Mouse (Mus musculus) kidney, adult 2 months (tissue): Measurements from ENCODE around the gene Vmn2r15. TPM values are rescaled to one million over a fixed set of nuclear protein-coding genes. Genes with fewer than 3 reads are reported as not detected.

Source experiments
- DNase-seq: peaks from one replicate; pipeline ENCODE4 v3.0.0; 2021
- H3K27ac ChIP-seq: fragments of 200-500 bp; 2 replicates; pipeline ENCODE4 v1.5.1; 2012; ENCODE audit warnings: low read depth, low read length, control low read depth, inconsistent platforms; ENCODE audit not compliant: insufficient read depth
- H3K27me3 ChIP-seq: fragments of 200-500 bp; replicated peaks from 2 replicates; pipeline ENCODE4 v1.6.1; 2012; ENCODE audit warnings: mild to moderate bottlenecking, moderate library complexity, low read length, inconsistent platforms; ENCODE audit not compliant: control insufficient read depth, insufficient read depth
- H3K36me3 ChIP-seq: fragments of 200-500 bp; 2 replicates; pipeline ENCODE4 v1.6.1; 2012; ENCODE audit warnings: mild to moderate bottlenecking, moderate library complexity, low read length, inconsistent platforms; ENCODE audit not compliant: control insufficient read depth, insufficient read depth
- H3K4me1 ChIP-seq: fragments of 200-500 bp; 2 replicates; pipeline ENCODE4 v1.6.1; 2011; ENCODE audit warnings: low read length; ENCODE audit not compliant: control insufficient read depth, insufficient read depth
- H3K4me3 ChIP-seq: fragments of 200-500 bp; 2 replicates; pipeline ENCODE4 v1.5.1; 2011; ENCODE audit warnings: mild to moderate bottlenecking, low read depth, low read length, control low read depth; ENCODE audit not compliant: insufficient read depth
- CTCF ChIP-seq: fragments of 200-500 bp; conservative IDR thresholded peaks from 2 replicates; pipeline ENCODE4 v1.5.1; 2011; ENCODE audit warnings: low read depth, mild to moderate bottlenecking, control low read depth, low read length, moderate library complexity, mixed read lengths; ENCODE audit not compliant: insufficient read depth, insufficient read length
- POLR2A ChIP-seq: fragments of 200-500 bp; IDR thresholded peaks from one replicate; pipeline ENCODE4 v1.6.1; 2011; ENCODE audit warnings: low read depth, low read length, control low read depth
- WGBS: fragments of 180-500 bp; shearing (Covaris S2); methylation state at CpG from one replicate; pipeline ENCODE4 v1.1.7; 2018; 5-methylcytosine and 5-hydroxymethylcytosine counted together
- polyA plus RNA-seq: library from polyadenylated mRNA; depleted of rRNA; stranded (reverse); fragments of >200 nt; gene quantifications from 2 replicates; pipeline ENCODE4 v1.2.3, GENCODE M21; 2012; rRNA removed

Gene Vmn2r15
- polyA plus RNA-seq: not detected in 2 replicates

DNA sequence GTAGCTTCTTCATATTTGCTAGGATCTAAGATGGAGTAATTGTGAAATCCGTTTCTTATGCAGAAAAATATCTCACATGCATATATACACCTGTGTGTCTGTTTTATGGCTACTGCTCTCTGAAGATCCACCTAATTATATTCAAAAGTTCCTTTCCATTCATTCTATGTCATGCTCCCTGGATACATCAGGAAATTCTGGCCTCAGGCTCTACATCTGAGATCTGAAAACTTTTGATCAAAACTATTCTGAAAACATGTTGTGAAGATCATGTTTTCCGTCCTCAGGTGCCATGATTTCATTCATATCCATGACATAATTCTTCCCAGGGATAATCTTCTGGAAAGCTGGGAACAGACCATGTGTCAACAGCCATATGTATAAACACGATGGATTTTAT lies at the start of gene Vmn2r15:
Gene Vmn2r15 (minus strand): TSS at position 101 of the 400 bp plus-strand sequence.
- DNase-seq: no peak
- H3K36me3 ChIP-seq: no peaks in the 10 kb centered on the region
- no peak within 1 kb of the TSS for H3K4me3 ChIP-seq
- H3K27me3 ChIP-seq: no peaks in the 10 kb centered on the region
- WGBS: 54% methylated on average over 3 of the region's 3 CpGs
- H3K4me1 ChIP-seq: no peaks in the 10 kb centered on the region
- H3K27ac ChIP-seq: no peak within 1 kb of the TSS
- TF ChIP-seq POLR2A (no peak), CTCF (no peak)

DNA sequence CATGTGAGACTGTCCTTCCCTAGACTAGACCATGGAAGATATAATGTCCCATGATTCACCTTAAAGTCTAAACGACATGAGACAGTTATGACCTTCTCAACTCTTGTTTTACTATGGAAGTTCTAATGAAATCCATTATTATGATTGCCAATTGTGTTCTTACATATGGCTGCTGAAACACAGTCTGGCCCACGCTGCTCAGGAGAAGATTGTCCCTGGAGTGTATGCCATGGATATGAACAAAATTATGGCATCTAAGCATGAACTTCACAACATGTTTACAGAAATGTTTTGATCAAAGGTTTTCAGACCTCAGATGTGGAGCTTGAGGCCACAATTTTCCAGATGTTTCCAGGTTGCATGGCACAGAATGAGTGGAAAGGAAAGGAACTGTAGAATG lies 32.4 kb upstream of the Vmn2r15 start, which contains the start of gene Vmn2r16:
Gene Vmn2r16 (plus strand): TSS at position 301 of the 400 bp plus-strand sequence.
- TF ChIP-seq CTCF (no peak), POLR2A (no peak)
- Histone ChIP-seq H3K27me3 (no peaks in the 10 kb centered on the region), H3K27ac (no peak within 1 kb of the TSS), H3K4me1 (no peaks in the 10 kb centered on the region), H3K36me3 (no peaks in the 10 kb centered on the region), H3K4me3 (no peak within 1 kb of the TSS)
- DNase-seq: no peak
- WGBS: 43% methylated on average over 2 of the region's 2 CpGs

DNA sequence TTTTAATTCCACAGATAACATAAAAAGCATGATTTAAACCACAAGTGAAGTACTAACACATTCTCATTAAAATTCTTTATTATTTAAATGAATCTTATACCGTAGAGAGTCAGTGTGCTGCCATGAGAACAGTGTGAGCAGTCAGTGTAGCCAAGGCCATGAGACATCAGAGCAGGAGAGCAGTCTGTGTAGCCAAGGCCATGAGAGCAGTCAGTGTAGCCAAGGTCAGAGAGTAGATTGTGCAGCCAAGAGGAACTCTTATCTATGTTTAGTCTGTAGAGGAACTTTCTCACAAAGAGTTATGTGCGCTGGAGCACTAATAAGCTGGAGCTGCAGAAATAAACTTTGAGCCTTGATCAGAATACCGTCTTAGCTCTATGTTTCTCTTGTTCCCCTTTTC lies 2.8 kb downstream of the Vmn2r15 start:
- H3K4me3 ChIP-seq: no peak overlapping the region
- no peak overlapping the region for H3K27ac ChIP-seq
- WGBS: 85% methylated on average over 3 of the region's 3 CpGs
- TF ChIP-seq POLR2A: no peak
- TF ChIP-seq CTCF: no peak
- no peaks in the 10 kb centered on the region for H3K27me3 ChIP-seq
- DNase-seq: no peak
- H3K36me3 ChIP-seq: no peaks in the 10 kb centered on the region
- no peaks in the 10 kb centered on the region for H3K4me1 ChIP-seq

Other genes with a start within 250 kb of the Vmn2r15 start
- gene Vmn2r11, start 238.1 kb downstream of the Vmn2r15 start, polyA plus RNA-seq: not detected in 2 replicates
- gene Vmn2r12, start 199.7 kb downstream of the Vmn2r15 start, polyA plus RNA-seq: not detected in 2 replicates
- not detected in 2 replicates for gene Vmn2r13, start 105.4 kb downstream of the Vmn2r15 start, polyA plus RNA-seq
- not detected in 2 replicates for gene Vmn2r14, start 72.9 kb downstream of the Vmn2r15 start, polyA plus RNA-seq
- gene Vmn2r16, start 32.5 kb upstream of the Vmn2r15 start, polyA plus RNA-seq: not detected in 2 replicates
- not detected in 2 replicates for gene Vmn2r17, start 122.0 kb upstream of the Vmn2r15 start, polyA plus RNA-seq